Mouse (Mus musculus) v-Abl transformed pro-B cells (cell line): ENCODE results near the gene Grip1.

Experiments
- in situ Hi-C, 2 experiments: fragments of 400-800 bp; cut with MboI; formaldehyde crosslinking; loops; one replicate each; pipeline ENCODE4 v1.15.1; 2025; ENCODE audit not compliant: unreplicated experiment in 2 of 2

Gene Grip1

GRCm38 (mm10) chr10:119454668-119455542 lies 1.3 kb downstream of the Grip1 start:
- in situ Hi-C loops, result loop anchor here in 1 of 2 experiments (5.0 kb wide), 1 partner anchor 43 kb away; no protein-coding TSS in a partner anchor

- in situ Hi-C loops, result no loop called here
Observed at GRCm38 (mm10) chr10:119455543-119455940, 1.9 kb downstream of the Grip1 start.

- in situ Hi-C loops, result no loop called here
Observed at GRCm38 (mm10) chr10:119457121-119457520, 3.5 kb downstream of the Grip1 start.

GRCm38 (mm10) chr10:119458991-119459390 lies 5.4 kb downstream of the Grip1 start:
- in situ Hi-C loops, result no loop called here

GRCm38 (mm10) chr10:119463345-119463744 lies 9.7 kb downstream of the Grip1 start:
- in situ Hi-C loops, result no loop called here

- in situ Hi-C loops, result no loop called here
Observed at GRCm38 (mm10) chr10:119463793-119464192, 10.2 kb downstream of the Grip1 start.

- in situ Hi-C loops, result no loop called here
Observed at GRCm38 (mm10) chr10:119467976-119468375, 14.3 kb downstream of the Grip1 start.

- in situ Hi-C loops, result no loop called here
Observed at GRCm38 (mm10) chr10:119470096-119470495, 16.5 kb downstream of the Grip1 start.

GRCm38 (mm10) chr10:119475166-119475565 lies 21.5 kb downstream of the Grip1 start:
- in situ Hi-C loops, result no loop called here

- in situ Hi-C loops, result no loop called here
Observed at GRCm38 (mm10) chr10:119477661-119478060, 24.0 kb downstream of the Grip1 start.

GRCm38 (mm10) chr10:119483068-119483705 lies 29.6 kb downstream of the Grip1 start:
- in situ Hi-C loops, result no loop called here

- in situ Hi-C loops, result no loop called here
Observed at GRCm38 (mm10) chr10:119483766-119484165, 30.1 kb downstream of the Grip1 start.

- in situ Hi-C loops, result no loop called here
Observed at GRCm38 (mm10) chr10:119486936-119487335, 33.3 kb downstream of the Grip1 start.

- in situ Hi-C loops, result no loop called here
Observed at GRCm38 (mm10) chr10:119490831-119491230, 37.2 kb downstream of the Grip1 start.

- in situ Hi-C loops, result no loop called here
Observed at GRCm38 (mm10) chr10:119495317-119495716, 41.7 kb downstream of the Grip1 start.

- in situ Hi-C loops, result no loop called here
Observed at GRCm38 (mm10) chr10:119496221-119496620, 42.6 kb downstream of the Grip1 start.

- in situ Hi-C loops, result no loop called here
Observed at GRCm38 (mm10) chr10:119521686-119522085, 68.1 kb downstream of the Grip1 start.

GRCm38 (mm10) chr10:119525730-119526129 lies 72.1 kb downstream of the Grip1 start:
- in situ Hi-C loops, result no loop called here

- in situ Hi-C loops, result no loop called here
Observed at GRCm38 (mm10) chr10:119534852-119535251, 81.2 kb downstream of the Grip1 start.

GRCm38 (mm10) chr10:119541655-119542054 lies 88.0 kb downstream of the Grip1 start:
- in situ Hi-C loops, result no loop called here

GRCm38 (mm10) chr10:119543771-119544170 lies 90.1 kb downstream of the Grip1 start:
- in situ Hi-C loops, result no loop called here

GRCm38 (mm10) chr10:119544743-119545142 lies 91.1 kb downstream of the Grip1 start:
- in situ Hi-C loops, result no loop called here
